Mouse (Mus musculus) R1 (cell line): ENCODE results near the gene Erlin1.

ENCODE experiments used
- DNase-seq: peaks from one replicate; pipeline ENCODE4 v3.0.0-alpha.2; 2018; ENCODE audit warnings: low read depth, low spot score

Erlin1 gene

GRCm38 (mm10) chr19:44069121-44069913 lies at the start of gene Erlin1:
Gene Erlin1, minus strand, starts transcription at chr19:44069785.
- peak; percentile 82 for DNase-seq

- DNase-seq: no peak
Observed at GRCm38 (mm10) chr19:44117793-44118192, 48.2 kb upstream of the Erlin1 start.

DNA sequence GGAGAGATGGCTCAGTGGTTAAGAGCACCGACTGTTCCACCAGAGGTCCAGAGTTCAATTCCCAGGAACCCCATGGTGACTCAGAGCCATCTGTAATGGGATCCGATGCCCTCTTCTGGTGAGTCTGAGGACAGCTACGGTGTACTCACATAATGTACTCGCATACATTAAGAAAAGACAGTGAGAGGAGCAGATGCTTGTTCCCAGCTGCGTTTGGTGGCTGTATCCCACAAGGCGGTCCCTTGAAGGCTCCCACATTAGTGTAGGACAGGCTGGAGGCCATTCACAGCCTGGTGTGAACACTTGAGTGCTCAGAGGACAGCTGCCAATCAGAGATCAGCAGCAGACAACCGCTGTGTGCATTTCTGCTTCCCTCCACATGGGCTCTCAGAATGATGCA lies 42.1 kb upstream of the Erlin1 start:
- peak; percentile 77 for DNase-seq

DNA sequence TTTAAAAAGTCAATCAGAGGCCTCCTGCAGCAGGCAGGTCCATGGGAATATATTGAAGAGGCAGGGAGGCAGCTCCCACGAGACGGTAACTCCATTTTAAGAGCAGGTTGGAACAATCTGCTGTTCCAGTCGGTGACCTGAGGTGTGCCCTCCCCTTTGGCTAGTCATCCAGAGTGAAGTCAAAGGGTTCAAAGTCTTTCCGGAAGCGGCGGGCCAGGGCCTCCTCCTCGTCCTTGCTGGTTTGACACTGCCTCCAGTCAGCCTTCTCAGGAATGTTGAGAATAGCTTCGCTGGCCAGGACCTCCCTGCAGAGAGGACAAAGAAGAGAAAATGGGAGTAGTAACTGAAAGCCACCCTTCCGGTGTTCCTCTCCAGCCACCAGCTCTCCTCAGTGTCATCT lies 40.8 kb upstream of the Erlin1 start:
- peak; percentile 25 for DNase-seq

- DNase-seq: no peak
Observed at GRCm38 (mm10) chr19:44108996-44109395, 39.4 kb upstream of the Erlin1 start.

- DNase-seq: no peak
Observed at GRCm38 (mm10) chr19:44107661-44108521, 38.3 kb upstream of the Erlin1 start.

GRCm38 (mm10) chr19:44106831-44107660 lies 37.5 kb upstream of the Erlin1 start, which contains the start of gene Chuk:
Gene Chuk, minus strand, starts transcription at chr19:44107480.
- DNase-seq: peak; percentile 92

DNA sequence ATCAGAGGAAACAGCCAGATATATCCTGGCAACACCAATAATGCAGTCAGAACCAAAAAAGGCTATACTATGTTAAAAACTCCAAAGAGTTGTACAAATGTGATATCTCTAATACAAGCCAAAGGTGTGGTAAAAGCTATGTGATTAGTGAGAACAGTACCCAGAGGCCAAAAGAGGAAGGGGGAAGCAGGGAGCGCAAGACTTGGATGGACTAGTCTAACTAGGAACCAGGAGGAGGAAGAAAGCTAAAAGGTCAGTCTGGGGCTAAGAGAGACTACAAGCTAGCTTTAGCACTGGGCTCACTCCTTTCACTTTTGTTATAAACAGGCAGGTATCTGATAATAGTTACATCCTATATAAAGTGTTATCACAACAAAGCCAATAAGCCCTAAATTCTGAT lies 34.8 kb upstream of the Erlin1 start:
- no peak for DNase-seq

GRCm38 (mm10) chr19:44103001-44103400 lies 33.4 kb upstream of the Erlin1 start:
- no peak for DNase-seq

- no peak for DNase-seq
Observed at GRCm38 (mm10) chr19:44100840-44101239, 31.3 kb upstream of the Erlin1 start.

- DNase-seq: peak; percentile 81
Observed at GRCm38 (mm10) chr19:44086278-44086677, 16.7 kb upstream of the Erlin1 start.

DNA sequence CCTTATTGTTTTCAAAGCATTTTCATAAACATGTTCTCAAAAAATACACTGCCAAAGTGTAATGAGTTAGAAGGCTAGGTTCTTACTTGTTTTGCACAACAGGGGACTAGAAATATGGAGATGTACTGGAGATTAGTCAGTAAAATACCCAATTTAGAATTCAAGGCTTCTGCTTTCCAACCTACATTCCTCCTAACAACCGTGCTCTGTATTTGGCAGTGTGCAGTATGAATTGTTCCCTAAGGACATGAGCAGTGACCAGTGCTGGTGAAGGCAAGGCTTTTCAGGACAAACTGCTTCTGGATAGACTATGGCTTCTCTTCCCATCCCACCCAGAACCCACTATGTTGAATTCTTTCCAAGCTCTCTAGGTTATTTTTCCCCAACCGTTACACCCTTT lies 11.3 kb upstream of the Erlin1 start:
- no peak for DNase-seq

GRCm38 (mm10) chr19:44080023-44080422 lies 10.4 kb upstream of the Erlin1 start:
- no peak for DNase-seq

- DNase-seq: no peak
Observed at GRCm38 (mm10) chr19:44077024-44077423, 7.4 kb upstream of the Erlin1 start.

- DNase-seq: no peak
Observed at GRCm38 (mm10) chr19:44076457-44076856, 6.9 kb upstream of the Erlin1 start.

GRCm38 (mm10) chr19:44074986-44075385 lies 5.4 kb upstream of the Erlin1 start:
- DNase-seq: peak; percentile 44

DNA sequence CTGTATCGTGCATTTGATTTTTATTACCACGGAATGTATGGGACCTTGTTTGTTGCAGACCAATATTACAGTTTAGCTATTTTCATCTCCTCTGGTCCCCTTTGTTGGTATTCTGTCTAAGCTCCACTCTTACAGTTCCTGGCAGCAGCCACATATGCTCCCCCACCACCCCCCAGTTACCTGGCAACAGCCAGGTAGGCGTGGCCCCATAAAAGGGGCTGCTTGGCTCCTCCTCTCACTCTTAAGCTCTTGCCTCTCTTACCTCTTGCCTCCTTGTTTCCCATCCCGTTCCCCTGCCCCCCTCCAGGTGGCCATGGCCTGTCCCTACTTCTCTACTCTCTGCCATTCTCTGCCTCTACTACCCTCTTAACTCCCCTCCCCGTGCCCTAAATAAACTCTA lies 1.6 kb upstream of the Erlin1 start:
- peak; percentile 70 for DNase-seq

GRCm38 (mm10) chr19:44069914-44070232 lies 288 bp upstream of the Erlin1 start:
- no peak for DNase-seq

DNA sequence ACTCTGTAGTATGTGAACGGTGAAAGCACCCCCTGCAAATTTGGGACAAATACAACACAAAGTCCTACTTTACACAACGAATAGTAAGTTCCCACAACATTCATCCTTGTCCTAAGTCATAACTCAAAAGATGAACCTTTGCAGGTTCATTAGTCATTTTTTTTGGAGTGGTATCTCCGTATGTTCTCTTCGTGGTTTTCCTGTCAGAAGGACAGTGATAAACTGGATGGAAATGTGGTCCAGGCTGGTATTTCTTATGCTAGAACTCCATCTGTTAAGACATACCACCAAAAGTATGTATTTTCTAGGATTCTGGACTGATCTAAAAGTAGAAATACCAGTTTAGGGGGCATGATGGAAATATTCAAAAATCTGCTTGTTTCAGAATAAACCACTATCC lies 1.4 kb downstream of the Erlin1 start:
- DNase-seq: no peak

DNA sequence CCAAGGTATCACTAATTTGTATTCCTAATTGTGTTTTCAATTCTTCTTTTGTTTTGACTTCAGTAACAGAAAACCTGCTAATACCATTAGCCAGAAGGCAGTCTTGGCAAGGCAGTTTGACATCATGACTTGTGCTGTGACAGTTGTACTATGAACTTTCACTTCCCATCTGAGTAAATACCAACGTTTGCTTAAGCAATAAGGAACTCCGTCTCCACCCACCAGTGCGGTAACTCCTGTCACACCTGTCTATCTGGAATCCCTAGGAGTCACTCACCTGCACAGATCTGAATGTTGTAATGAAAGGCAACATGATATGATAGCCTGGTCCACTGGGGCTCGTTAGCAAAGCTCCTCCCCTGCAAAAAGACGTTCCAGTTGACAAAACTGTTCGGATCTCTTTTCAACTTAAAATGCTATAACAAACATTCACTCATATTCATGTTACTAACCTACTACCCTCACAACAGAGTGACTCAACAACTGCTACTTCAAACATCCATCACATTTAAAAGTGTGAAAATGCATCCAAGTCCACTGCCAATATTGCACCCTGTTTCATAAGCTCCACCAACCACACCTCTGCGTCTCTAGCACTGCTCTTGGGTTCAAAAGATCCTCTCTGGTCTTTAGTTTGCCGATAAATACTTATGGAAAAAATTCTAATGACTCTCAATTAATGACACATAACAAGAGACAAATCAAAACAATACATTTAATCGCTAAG lies 2.1 kb downstream of the Erlin1 start:
- no peak for DNase-seq

GRCm38 (mm10) chr19:44064734-44065133 lies 4.9 kb downstream of the Erlin1 start:
- DNase-seq: no peak
